Mouse (Mus musculus) liver, embryonic 12.5 days (tissue): ENCODE data around the gene Zswim9. TPM values are rescaled to one million over a fixed set of nuclear protein-coding genes. Genes with fewer than 3 reads are reported as not detected.
"Not testable (repeated sequence)": the region's sequence is repeated elsewhere in the genome, so short reads cannot be mapped to it uniquely, and the experiment has no call there.

Experiments
- ATAC-seq: fragments of 200-750 bp; cut with Nextera tagmentation; 2 replicates; pipeline ENCODE4 v1.8.0; 2017; ENCODE audit warnings: moderate number of reproducible peaks, mild to moderate bottlenecking, moderate library complexity
- H3K27ac ChIP-seq: fragments of 300-500 bp; sonication (generic); 2 replicates; pipeline ENCODE4 v1.5.1; 2016; ENCODE audit warnings: mild to moderate bottlenecking
- H3K27me3 ChIP-seq: fragments of 300-500 bp; sonication (generic); replicated peaks from 2 replicates; pipeline ENCODE4 v1.6.1; 2016; ENCODE audit warnings: mild to moderate bottlenecking, moderate library complexity
- H3K36me3 ChIP-seq: fragments of 300-500 bp; sonication (generic); 2 replicates; pipeline ENCODE4 v1.6.1; 2016; ENCODE audit warnings: mild to moderate bottlenecking, moderate library complexity
- H3K4me1 ChIP-seq: fragments of 300-500 bp; sonication (generic); 2 replicates; pipeline ENCODE4 v1.6.1; 2016
- H3K4me2 ChIP-seq: fragments of 300-500 bp; sonication (generic); 2 replicates; pipeline ENCODE4 v1.6.1; 2016; ENCODE audit warnings: mild to moderate bottlenecking, moderate library complexity
- H3K4me3 ChIP-seq: fragments of 300-500 bp; sonication (generic); 2 replicates; pipeline ENCODE4 v1.5.1; 2016; ENCODE audit warnings: mild to moderate bottlenecking, moderate library complexity
- H3K9ac ChIP-seq: fragments of 300-500 bp; sonication (generic); 2 replicates; pipeline ENCODE4 v1.6.1; 2016; ENCODE audit warnings: mild to moderate bottlenecking, moderate library complexity
- H3K9me3 ChIP-seq: fragments of 300-500 bp; sonication (generic); replicated peaks from 2 replicates; pipeline ENCODE4 v1.6.1; 2016; ENCODE audit warnings: mild to moderate bottlenecking, moderate library complexity
- WGBS: fragments of 180-500 bp; shearing (Covaris S2); methylation state at CpG from one replicate; pipeline ENCODE4 v1.1.7; 2016; ENCODE audit not compliant: insufficient replicate concordance; 5-methylcytosine and 5-hydroxymethylcytosine counted together
- polyA plus RNA-seq: library from polyadenylated mRNA; unstranded; fragments of >200 nt; fragmentation: Nextera tagmentation; extraction: Ambion mirVana; gene quantifications from 2 replicates; pipeline ENCODE4 v1.2.1, GENCODE M21; 2016

Gene Zswim9
- polyA plus RNA-seq, 1 experiment from 2014 or later, result 3.1 TPM

- no peaks in the 10 kb centered on the region for H3K9me3 ChIP-seq
These were observed 16.7 kb upstream of the Zswim9 start for GRCm38 (mm10) chr7:13295256-13295655.

GRCm38 (mm10) chr7:13293878-13294855 lies 15.6 kb upstream of the Zswim9 start:
- H3K27ac ChIP-seq, result no peak overlapping the region
- H3K9ac ChIP-seq, result no peak overlapping the region
- ATAC-seq, result no peak
- H3K4me1 ChIP-seq, result no peaks in the 10 kb centered on the region
- H3K36me3 ChIP-seq, result peaks cover 100% of the 10 kb centered on the region
- H3K9me3 ChIP-seq, result no peaks in the 10 kb centered on the region
- H3K4me3 ChIP-seq, result no peak overlapping the region
- no peak overlapping the region for H3K4me2 ChIP-seq
- no peaks in the 10 kb centered on the region for H3K27me3 ChIP-seq
- WGBS, result 77% methylated on average over 11 of the region's 11 CpGs

More at GRCm38 (mm10) chr7:13295256-13295655, 16.7 kb upstream of the Zswim9 start:
- Histone ChIP-seq H3K4me2 (no peak overlapping the region), H3K27ac (no peak overlapping the region), H3K4me3 (no peak overlapping the region), H3K27me3 (no peaks in the 10 kb centered on the region), H3K36me3 (peaks cover 100% of the 10 kb centered on the region), H3K4me1 (no peaks in the 10 kb centered on the region), H3K9ac (no peak overlapping the region)
- WGBS, result 83% methylated on average over 7 of the region's 7 CpGs
- no peak for ATAC-seq

GRCm38 (mm10) chr7:13291370-13291769 lies 12.8 kb upstream of the Zswim9 start:
- ATAC-seq, result no peak
- Histone ChIP-seq H3K4me3 (no peak overlapping the region), H3K27ac (no peak overlapping the region), H3K9ac (no peak overlapping the region), H3K4me1 (no peaks in the 10 kb centered on the region), H3K9me3 (no peaks in the 10 kb centered on the region), H3K36me3 (peaks cover 100% of the 10 kb centered on the region), H3K27me3 (no peaks in the 10 kb centered on the region), H3K4me2 (no peak overlapping the region)
- 74% methylated on average over 2 of the region's 2 CpGs for WGBS

- H3K4me2 ChIP-seq, result no peak overlapping the region
- H3K9ac ChIP-seq, result no peak overlapping the region
- no peak overlapping the region for H3K27ac ChIP-seq
- WGBS, result 82% methylated on average over 1 of the region's 1 CpGs
- no peaks in the 10 kb centered on the region for H3K27me3 ChIP-seq
- H3K9me3 ChIP-seq, result no peaks in the 10 kb centered on the region
- H3K36me3 ChIP-seq, result peaks cover 100% of the 10 kb centered on the region
- no peak for ATAC-seq
- H3K4me1 ChIP-seq, result no peaks in the 10 kb centered on the region
- no peak overlapping the region for H3K4me3 ChIP-seq
These were observed 11.6 kb upstream of the Zswim9 start for GRCm38 (mm10) chr7:13290041-13290675.

- H3K36me3 ChIP-seq, result peaks cover 100% of the 10 kb centered on the region
- ATAC-seq, result 0 out of 2 replicates have a peak, but pooled peaks have one; percentile 43
- no peaks in the 10 kb centered on the region for H3K27me3 ChIP-seq
- no peaks in the 10 kb centered on the region for H3K4me1 ChIP-seq
- no peaks in the 10 kb centered on the region for H3K9me3 ChIP-seq
- no peak overlapping the region for H3K4me2 ChIP-seq
- H3K4me3 ChIP-seq, result no peak overlapping the region
- H3K9ac ChIP-seq, result no peak overlapping the region
- 60% methylated on average over 5 of the region's 5 CpGs for WGBS
- H3K27ac ChIP-seq, result no peak overlapping the region
These were observed 10.1 kb upstream of the Zswim9 start for GRCm38 (mm10) chr7:13288621-13289020.

- peak; percentile 67 for ATAC-seq
- not testable (repeated sequence) for H3K27me3 ChIP-seq, H3K9me3 ChIP-seq
- peak overlapping the region; percentile 76 for H3K4me3 ChIP-seq
- H3K36me3 ChIP-seq, result peaks cover 65% of the 10 kb centered on the region
- H3K4me2 ChIP-seq, result peak overlapping the region; percentile 82
- H3K4me1 ChIP-seq, result peaks cover 34% of the 10 kb centered on the region
- 1% methylated on average over 17 of the region's 29 CpGs for WGBS
- H3K9ac ChIP-seq, result peak overlapping the region; percentile 83
- H3K27ac ChIP-seq, result peak overlapping the region; percentile 87
These were observed 436 bp upstream of the Zswim9 start for GRCm38 (mm10) chr7:13278957-13279356.

- Histone ChIP-seq H3K9ac (peak overlapping the region; percentile 83), H3K27ac (peak overlapping the region; percentile 87), H3K9me3 (no peaks in the 10 kb centered on the region), H3K4me1 (peaks cover 34% of the 10 kb centered on the region), H3K36me3 (peaks cover 56% of the 10 kb centered on the region), H3K4me2 (peak overlapping the region; percentile 82), H3K4me3 (peak overlapping the region; percentile 76), H3K27me3 (no peaks in the 10 kb centered on the region)
- ATAC-seq, result peak; percentile 19
- WGBS, result 16% methylated on average over 2 of the region's 2 CpGs
These were observed 688 bp downstream of the Zswim9 start for GRCm38 (mm10) chr7:13277833-13278232.

GRCm38 (mm10) chr7:13277081-13277480 lies 1.4 kb downstream of the Zswim9 start, which contains the start of gene Lig1:
Lig1 (plus strand) TSS chr7:13277283.
- no peak for ATAC-seq
- peak within 1 kb of the TSS; percentile 76 for H3K4me3 ChIP-seq
- H3K27ac ChIP-seq, result peak within 1 kb of the TSS; percentile 87
- peaks cover 49% of the 10 kb centered on the region for H3K36me3 ChIP-seq
- 89% methylated on average over 16 of the region's 16 CpGs for WGBS
- peak within 1 kb of the TSS; percentile 83 for H3K9ac ChIP-seq
- H3K4me2 ChIP-seq, result peak within 1 kb of the TSS; percentile 82
- no peaks in the 10 kb centered on the region for H3K9me3 ChIP-seq
- peaks cover 34% of the 10 kb centered on the region for H3K4me1 ChIP-seq
- no peaks in the 10 kb centered on the region for H3K27me3 ChIP-seq

GRCm38 (mm10) chr7:13271704-13272103 lies 6.8 kb downstream of the Zswim9 start:
- H3K36me3 ChIP-seq, result peaks cover 19% of the 10 kb centered on the region
- H3K9me3 ChIP-seq, result no peaks in the 10 kb centered on the region
- no peaks in the 10 kb centered on the region for H3K27me3 ChIP-seq
- no peak overlapping the region for H3K4me2 ChIP-seq
- H3K4me3 ChIP-seq, result no peak overlapping the region
- 80% methylated on average over 1 of the region's 1 CpGs for WGBS
- no peaks in the 10 kb centered on the region for H3K4me1 ChIP-seq
- no peak overlapping the region for H3K27ac ChIP-seq
- ATAC-seq, result no peak
- no peak overlapping the region for H3K9ac ChIP-seq

- ATAC-seq, result no peak
- Histone ChIP-seq H3K4me3 (no peak overlapping the region), H3K9me3 (no peaks in the 10 kb centered on the region), H3K9ac (no peak overlapping the region), H3K27ac (no peak overlapping the region), H3K36me3 (no peaks in the 10 kb centered on the region), H3K27me3 (no peaks in the 10 kb centered on the region), H3K4me1 (no peaks in the 10 kb centered on the region), H3K4me2 (no peak overlapping the region)
- 70% methylated on average over 11 of the region's 11 CpGs for WGBS
These were observed 9.1 kb downstream of the Zswim9 start for GRCm38 (mm10) chr7:13269394-13269793.

GRCm38 (mm10) chr7:13268749-13269260 lies 9.7 kb downstream of the Zswim9 start:
- H3K4me3 ChIP-seq, result no peak overlapping the region
- no peaks in the 10 kb centered on the region for H3K27me3 ChIP-seq
- no peak overlapping the region for H3K27ac ChIP-seq
- H3K4me1 ChIP-seq, result no peaks in the 10 kb centered on the region
- no peak overlapping the region for H3K9ac ChIP-seq
- no peaks in the 10 kb centered on the region for H3K9me3 ChIP-seq
- 72% methylated on average over 4 of the region's 4 CpGs for WGBS
- no peak overlapping the region for H3K4me2 ChIP-seq
- ATAC-seq, result no peak
- H3K36me3 ChIP-seq, result no peaks in the 10 kb centered on the region

- H3K9ac ChIP-seq, result no peak overlapping the region
- no peak overlapping the region for H3K27ac ChIP-seq
- H3K4me3 ChIP-seq, result no peak overlapping the region
- H3K4me1 ChIP-seq, result no peaks in the 10 kb centered on the region
- no peak overlapping the region for H3K4me2 ChIP-seq
- no peaks in the 10 kb centered on the region for H3K36me3 ChIP-seq
- H3K27me3 ChIP-seq, result peaks cover 10% of the 10 kb centered on the region; the same call in 1 of the 2 replicates
- no peak for ATAC-seq
- 73% methylated on average over 2 of the region's 2 CpGs for WGBS
- H3K9me3 ChIP-seq, result no peaks in the 10 kb centered on the region
These were observed 14.1 kb downstream of the Zswim9 start for GRCm38 (mm10) chr7:13264396-13264795.
